Mouse (Mus musculus) limb, embryonic 12.5 days (tissue): ENCODE measurements at regions not wholly inside any gene's neighbourhood (a gene's known extent, or its start where the extent isn't known, plus 50 kb on each side); places are given as distances from the start of the nearest gene placed in this dataset.
"Not testable (repeated sequence)": the region's sequence is repeated elsewhere in the genome, so short reads cannot be mapped to it uniquely, and the experiment has no call there.

Source experiments
- ATAC-seq: fragments of 200-750 bp; cut with Nextera tagmentation; 2 replicates; pipeline ENCODE4 v1.8.0; 2017; ENCODE audit warnings: low read depth, moderate TSS enrichment; ENCODE audit not compliant: insufficient number of reproducible peaks, insufficient read depth, low FRiP score, low TSS enrichment
- H3K27ac ChIP-seq: fragments of 300-500 bp; sonication (generic); 2 replicates; pipeline ENCODE4 v1.5.1; 2016; ENCODE audit warnings: mild to moderate bottlenecking, moderate library complexity
- H3K27me3 ChIP-seq: fragments of 300-500 bp; sonication (generic); 2 replicates; pipeline ENCODE4 v1.6.1; 2016; ENCODE audit warnings: mild to moderate bottlenecking, moderate library complexity
- H3K36me3 ChIP-seq: fragments of 300-500 bp; sonication (generic); 2 replicates; pipeline ENCODE4 v1.6.1; 2016; ENCODE audit warnings: mild to moderate bottlenecking, moderate library complexity
- H3K4me1 ChIP-seq: fragments of 300-500 bp; sonication (generic); replicated peaks from 2 replicates; pipeline ENCODE4 v1.6.1; 2016
- H3K4me2 ChIP-seq: fragments of 300-500 bp; sonication (generic); 2 replicates; pipeline ENCODE4 v1.6.1; 2016; ENCODE audit warnings: mild to moderate bottlenecking, moderate library complexity
- H3K4me3 ChIP-seq: fragments of 300-500 bp; sonication (generic); replicated peaks from 2 replicates; pipeline ENCODE4 v1.5.1; 2016; ENCODE audit warnings: mild to moderate bottlenecking
- H3K9ac ChIP-seq: fragments of 300-500 bp; sonication (generic); replicated peaks from 2 replicates; pipeline ENCODE4 v1.6.1; 2016; ENCODE audit warnings: mild to moderate bottlenecking, moderate library complexity
- H3K9me3 ChIP-seq: fragments of 300-500 bp; sonication (generic); 2 replicates; pipeline ENCODE4 v1.6.1; 2016; ENCODE audit warnings: mild to moderate bottlenecking, moderate library complexity
- WGBS: fragments of 180-500 bp; shearing (Covaris S2); methylation state at CpG from one replicate; pipeline ENCODE4 v1.1.7; 2016; 5-methylcytosine and 5-hydroxymethylcytosine counted together

- no peaks in the 10 kb centered on the region for H3K4me1 ChIP-seq
- no peak for ATAC-seq
- H3K4me3 ChIP-seq: no peak overlapping the region
- no peaks in the 10 kb centered on the region for H3K36me3 ChIP-seq
- H3K4me2 ChIP-seq: no peak overlapping the region
- H3K27me3 ChIP-seq: no peaks in the 10 kb centered on the region
- H3K9me3 ChIP-seq: no peaks in the 10 kb centered on the region
- no peak overlapping the region for H3K27ac ChIP-seq
- H3K9ac ChIP-seq: no peak overlapping the region
- WGBS: 89% methylated on average over 2 of the region's 2 CpGs
Measured at GRCm38 (mm10) chr4:69677315-69677714, 723.1 kb upstream of the Brinp1 start.

- Histone ChIP-seq H3K4me1 (no peaks in the 10 kb centered on the region), H3K4me2 (no peak overlapping the region), H3K9me3 (no peaks in the 10 kb centered on the region), H3K27me3 (no peaks in the 10 kb centered on the region), H3K36me3 (no peaks in the 10 kb centered on the region), H3K4me3 (no peak overlapping the region), H3K27ac (no peak overlapping the region), H3K9ac (no peak overlapping the region)
- no peak for ATAC-seq
Measured at GRCm38 (mm10) chr4:69673456-69673855, 719.3 kb upstream of the Brinp1 start.

- H3K4me2 ChIP-seq: no peak overlapping the region
- no peak overlapping the region for H3K27ac ChIP-seq
- no peaks in the 10 kb centered on the region for H3K4me1 ChIP-seq
- no peak overlapping the region for H3K4me3 ChIP-seq
- no peaks in the 10 kb centered on the region for H3K36me3 ChIP-seq
- no peak overlapping the region for H3K9ac ChIP-seq
- 76% methylated on average over 2 of the region's 2 CpGs for whole genome bisulfite sequencing
- ATAC-seq: no peak
- no peaks in the 10 kb centered on the region for H3K9me3 ChIP-seq
- H3K27me3 ChIP-seq: no peaks in the 10 kb centered on the region
Measured at GRCm38 (mm10) chr4:69628908-69629307, 674.7 kb upstream of the Brinp1 start.

- not testable (repeated sequence) for ATAC-seq, H3K27me3 ChIP-seq, H3K4me2 ChIP-seq, H3K27ac ChIP-seq, H3K4me3 ChIP-seq, H3K9ac ChIP-seq, H3K4me1 ChIP-seq, H3K36me3 ChIP-seq, H3K9me3 ChIP-seq
- 91% methylated on average over 2 of the region's 2 CpGs for WGBS
Measured at GRCm38 (mm10) chr4:69626426-69626825, 672.2 kb upstream of the Brinp1 start.

GRCm38 (mm10) chr4:69625831-69626230 is 671.6 kb upstream of the Brinp1 start:
- Histone ChIP-seq H3K27ac (no peak overlapping the region), H3K36me3 (no peaks in the 10 kb centered on the region), H3K4me2 (no peak overlapping the region), H3K9me3 (no peaks in the 10 kb centered on the region), H3K4me3 (no peak overlapping the region), H3K4me1 (no peaks in the 10 kb centered on the region), H3K9ac (no peak overlapping the region), H3K27me3 (no peaks in the 10 kb centered on the region)
- 80% methylated on average over 2 of the region's 2 CpGs for WGBS
- ATAC-seq: no peak

GRCm38 (mm10) chr4:69621058-69621609 is 666.9 kb upstream of the Brinp1 start:
- no peaks in the 10 kb centered on the region for H3K9me3 ChIP-seq

GRCm38 (mm10) chr4:69618161-69618730 is 664.0 kb upstream of the Brinp1 start:
- no peak overlapping the region for H3K4me2 ChIP-seq
- ATAC-seq: no peak
- H3K27me3 ChIP-seq: no peaks in the 10 kb centered on the region
- no peaks in the 10 kb centered on the region for H3K4me1 ChIP-seq
- H3K36me3 ChIP-seq: no peaks in the 10 kb centered on the region
- H3K4me3 ChIP-seq: no peak overlapping the region
- H3K9ac ChIP-seq: no peak overlapping the region
- no peaks in the 10 kb centered on the region for H3K9me3 ChIP-seq
- H3K27ac ChIP-seq: no peak overlapping the region
- WGBS: 75% methylated on average over 5 of the region's 5 CpGs

More at GRCm38 (mm10) chr4:69621058-69621609, 666.9 kb upstream of the Brinp1 start:
- no peak overlapping the region for H3K4me3 ChIP-seq
- H3K9ac ChIP-seq: no peak overlapping the region
- no peak for ATAC-seq
- WGBS: 92% methylated on average over 2 of the region's 2 CpGs
- H3K4me1 ChIP-seq: no peaks in the 10 kb centered on the region
- H3K36me3 ChIP-seq: no peaks in the 10 kb centered on the region
- no peak overlapping the region for H3K27ac ChIP-seq
- no peak overlapping the region for H3K4me2 ChIP-seq
- no peaks in the 10 kb centered on the region for H3K27me3 ChIP-seq

- no peaks in the 10 kb centered on the region for H3K27me3 ChIP-seq
- ATAC-seq: no peak
- H3K36me3 ChIP-seq: no peaks in the 10 kb centered on the region
- H3K4me3 ChIP-seq: no peak overlapping the region
- H3K4me1 ChIP-seq: no peaks in the 10 kb centered on the region
- WGBS: 95% methylated on average over 1 of the region's 1 CpGs
- no peaks in the 10 kb centered on the region for H3K9me3 ChIP-seq
- no peak overlapping the region for H3K4me2 ChIP-seq
- no peak overlapping the region for H3K9ac ChIP-seq
- H3K27ac ChIP-seq: no peak overlapping the region
Measured at GRCm38 (mm10) chr4:69614901-69615300, 660.7 kb upstream of the Brinp1 start.

GRCm38 (mm10) chr4:69611681-69612300 is 657.6 kb upstream of the Brinp1 start:
- no peak for ATAC-seq
- H3K4me3 ChIP-seq: no peak overlapping the region
- H3K36me3 ChIP-seq: no peaks in the 10 kb centered on the region
- H3K4me2 ChIP-seq: no peak overlapping the region
- H3K27ac ChIP-seq: no peak overlapping the region
- H3K4me1 ChIP-seq: no peaks in the 10 kb centered on the region
- H3K27me3 ChIP-seq: no peaks in the 10 kb centered on the region
- no peak overlapping the region for H3K9ac ChIP-seq
- no peaks in the 10 kb centered on the region for H3K9me3 ChIP-seq
- 80% methylated on average over 5 of the region's 5 CpGs for WGBS

GRCm38 (mm10) chr4:69608885-69609284 is 654.7 kb upstream of the Brinp1 start:
- ATAC-seq: no peak
- Histone ChIP-seq H3K36me3 (no peaks in the 10 kb centered on the region), H3K4me3 (no peak overlapping the region), H3K4me2 (no peak overlapping the region), H3K27me3 (no peaks in the 10 kb centered on the region), H3K9ac (no peak overlapping the region), H3K27ac (no peak overlapping the region), H3K4me1 (no peaks in the 10 kb centered on the region), H3K9me3 (no peaks in the 10 kb centered on the region)
- 76% methylated on average over 1 of the region's 1 CpGs for WGBS

GRCm38 (mm10) chr4:69596992-69597541 is 642.9 kb upstream of the Brinp1 start:
- H3K9me3 ChIP-seq: no peaks in the 10 kb centered on the region
- H3K27ac ChIP-seq: no peak overlapping the region
- no peaks in the 10 kb centered on the region for H3K27me3 ChIP-seq
- no peak overlapping the region for H3K4me3 ChIP-seq
- no peak overlapping the region for H3K9ac ChIP-seq
- no peaks in the 10 kb centered on the region for H3K4me1 ChIP-seq
- no peak overlapping the region for H3K4me2 ChIP-seq
- H3K36me3 ChIP-seq: no peaks in the 10 kb centered on the region
- peak; percentile 47; the same call in 1 of the 2 replicates for ATAC-seq
- WGBS: 62% methylated on average over 6 of the region's 6 CpGs
